Mouse (Mus musculus) 416B (cell line): ENCODE results near the gene Vcp.
"Not testable (repeated sequence)": the region's sequence is repeated elsewhere in the genome, so short reads cannot be mapped to it uniquely, and the experiment has no call there.

Experiments
- DNase-seq: peaks from one replicate; pipeline ENCODE4 v3.0.0; 2011; ENCODE audit warnings: low read depth

The Vcp gene

DNA sequence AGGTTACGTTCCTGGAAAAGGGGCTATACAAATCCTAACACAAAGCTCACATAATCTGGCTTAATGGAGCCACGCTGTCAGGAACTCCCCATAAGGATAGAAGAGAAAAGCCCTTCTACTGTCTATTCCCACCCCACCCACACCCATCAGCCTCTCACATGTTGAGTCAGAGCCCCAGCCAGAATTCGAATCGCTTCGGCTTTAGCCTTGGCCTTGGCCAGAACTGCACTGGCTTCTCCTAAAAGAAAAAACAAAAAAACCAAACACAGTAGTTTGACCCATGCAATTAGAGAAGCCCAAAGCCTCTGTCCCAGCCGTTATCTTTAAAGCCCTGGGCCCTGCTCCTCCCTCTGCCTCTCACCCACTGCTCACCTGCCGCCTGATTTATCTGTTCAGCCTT is 28.8 kb upstream of the Vcp start:
- no peak for DNase-seq

GRCm38 (mm10) chr4:43025084-43025960 is 25.0 kb upstream of the Vcp start, which contains the start of gene Pigo:
Gene Pigo, minus strand, starts transcription at chr4:43025819.
- DNase-seq: peak; percentile 97

DNA sequence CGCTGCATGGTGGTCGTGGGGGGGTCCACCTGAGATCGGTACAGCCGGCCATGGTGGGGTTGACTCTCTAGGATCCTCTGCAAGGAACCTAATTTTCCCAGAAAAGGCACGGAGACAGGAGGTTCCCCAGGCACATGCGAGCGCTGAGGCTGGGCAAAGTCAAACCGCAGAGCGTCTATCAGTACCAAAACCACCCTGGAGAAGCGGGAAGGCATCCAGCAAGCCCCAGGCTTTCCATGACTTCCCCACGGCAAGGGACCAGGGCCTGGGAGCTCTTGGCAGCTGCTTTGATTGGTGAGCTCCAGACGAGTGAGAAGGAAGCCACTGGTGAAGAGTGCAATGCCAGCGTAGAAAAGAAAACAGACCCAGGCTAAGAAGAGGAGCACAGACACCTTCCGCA is 24.4 kb upstream of the Vcp start:
- DNase-seq: no peak

DNA sequence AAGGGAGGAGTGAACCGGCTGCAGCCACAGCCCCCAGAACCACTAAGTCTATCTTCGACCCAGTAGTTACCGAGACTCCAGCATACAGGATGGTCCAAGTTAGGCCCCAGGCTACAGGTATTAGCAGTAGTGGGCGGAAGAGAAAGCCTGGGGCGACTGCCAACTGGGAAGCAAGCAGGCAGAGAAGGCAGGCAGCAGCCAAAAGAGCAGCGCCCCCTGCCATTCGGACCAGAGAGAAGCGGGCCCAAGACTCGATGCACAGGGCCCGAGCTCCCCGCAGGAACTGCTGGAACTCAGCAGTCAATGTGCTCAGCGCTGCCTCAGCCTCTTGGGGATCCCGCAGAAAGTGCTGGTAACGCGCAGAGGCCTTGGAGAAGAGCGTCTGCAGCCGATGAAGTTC is 21.0 kb upstream of the Vcp start:
- DNase-seq: no peak

- no peak for DNase-seq
Measured at GRCm38 (mm10) chr4:43020876-43021275, 20.6 kb upstream of the Vcp start.

DNA sequence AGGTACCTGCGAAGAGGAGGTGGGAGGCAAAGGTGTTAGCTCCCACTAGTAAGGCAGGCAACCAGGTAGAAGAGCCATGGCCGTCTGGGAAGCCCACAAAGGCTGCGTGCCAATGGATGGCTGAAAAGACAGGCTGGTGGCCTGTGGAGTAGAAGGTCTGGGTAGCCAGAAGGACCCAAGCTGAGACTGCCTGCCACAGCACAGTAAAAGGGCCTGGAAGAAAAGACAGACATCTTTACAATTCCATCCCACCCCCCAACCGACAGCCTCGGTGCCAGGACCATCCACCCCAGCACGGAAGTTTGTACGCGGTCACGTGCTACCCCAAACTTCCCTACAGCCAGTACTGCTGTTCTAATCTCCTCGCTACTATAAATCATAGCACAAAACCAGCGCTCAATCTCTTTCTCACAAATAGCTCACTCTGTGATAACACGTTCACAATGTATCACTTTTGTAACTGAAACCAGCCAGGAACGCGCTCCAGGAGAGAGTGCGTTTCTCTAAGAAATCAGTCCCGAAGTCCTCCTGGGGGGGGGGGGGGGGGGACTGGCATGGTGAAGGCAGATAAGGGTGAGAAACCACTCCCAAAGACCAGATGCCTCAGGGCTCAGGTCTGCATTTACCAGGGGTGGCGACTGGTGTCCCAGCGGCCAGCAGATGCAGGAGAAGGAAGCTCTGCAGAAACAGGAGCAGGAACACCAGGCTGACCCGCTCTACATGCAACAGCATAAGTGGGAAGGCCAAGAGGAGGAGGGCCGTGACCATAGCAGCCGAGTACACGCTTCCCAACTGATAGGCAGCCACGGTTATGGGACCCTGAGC is 19.5 kb upstream of the Vcp start:
- no peak for DNase-seq

DNA sequence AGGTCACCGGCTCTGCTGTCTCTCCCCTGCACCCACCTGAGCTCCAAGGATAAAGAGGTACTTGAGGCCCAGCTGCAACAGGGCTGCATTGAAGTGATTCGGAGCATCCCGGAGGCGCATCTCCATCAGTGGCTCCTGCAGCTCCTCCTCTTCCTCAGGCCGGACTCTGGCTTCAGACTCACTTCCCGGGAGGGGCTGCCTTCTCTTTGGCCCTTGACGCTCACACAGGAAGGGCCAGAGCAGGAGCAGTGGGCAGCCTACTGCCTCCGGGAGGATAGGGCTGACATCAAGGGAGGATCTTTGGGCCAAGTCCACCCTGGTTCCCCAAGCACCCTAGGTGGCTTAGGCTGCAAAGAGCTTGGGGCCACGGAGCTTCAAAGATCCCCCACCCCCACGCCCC is 18.9 kb upstream of the Vcp start:
- DNase-seq: no peak

- DNase-seq: no peak
Measured at GRCm38 (mm10) chr4:43018156-43018555, 17.8 kb upstream of the Vcp start.

- no peak for DNase-seq
Measured at GRCm38 (mm10) chr4:43012091-43012490, 11.8 kb upstream of the Vcp start.

DNA sequence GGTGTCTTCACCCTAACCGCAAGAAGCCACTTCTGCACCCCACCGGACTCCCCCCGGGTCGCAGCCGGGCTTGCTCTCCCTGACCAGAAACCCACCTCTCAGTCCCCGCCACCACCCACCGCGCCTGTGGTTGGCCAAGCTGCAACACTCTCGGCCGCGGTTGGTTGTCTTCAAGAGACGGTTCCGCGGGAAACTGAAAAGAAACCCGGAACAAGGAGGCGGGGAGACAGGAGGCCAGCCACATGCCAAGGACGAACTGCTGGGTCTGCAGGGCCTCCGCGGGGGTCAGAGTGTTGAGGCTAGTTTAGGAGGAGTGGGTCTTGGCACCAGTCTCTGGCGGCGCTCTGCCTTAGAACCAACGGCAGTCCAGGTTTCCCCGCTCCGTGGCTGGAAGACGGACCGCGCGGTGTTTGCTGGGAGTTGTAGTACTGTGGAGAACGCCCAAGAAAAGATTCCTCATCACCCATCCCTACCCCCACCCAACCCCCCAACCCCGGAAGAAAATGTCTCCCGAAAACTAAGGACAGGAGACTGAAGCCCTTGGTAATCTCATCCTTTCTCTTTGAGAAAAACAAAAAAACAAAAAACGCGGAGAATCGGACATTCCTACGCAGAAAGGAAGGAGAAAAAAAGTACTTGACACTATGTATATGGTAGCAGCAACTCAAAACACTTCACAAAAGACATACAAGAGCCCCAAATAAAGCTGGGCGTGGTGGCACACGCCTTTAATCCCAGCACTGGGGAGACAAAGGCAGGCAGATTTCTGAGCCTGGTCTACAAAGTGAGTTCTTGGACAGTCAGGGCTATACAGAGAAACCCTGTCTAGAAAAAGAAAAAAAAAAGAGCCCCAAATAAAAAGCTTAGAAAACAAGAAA is 10.1 kb upstream of the Vcp start, which contains the start of gene Fancg:
Gene Fancg (minus strand): TSS at position 346 of the 878 bp plus-strand sequence.
- DNase-seq: peak; percentile 88

DNA sequence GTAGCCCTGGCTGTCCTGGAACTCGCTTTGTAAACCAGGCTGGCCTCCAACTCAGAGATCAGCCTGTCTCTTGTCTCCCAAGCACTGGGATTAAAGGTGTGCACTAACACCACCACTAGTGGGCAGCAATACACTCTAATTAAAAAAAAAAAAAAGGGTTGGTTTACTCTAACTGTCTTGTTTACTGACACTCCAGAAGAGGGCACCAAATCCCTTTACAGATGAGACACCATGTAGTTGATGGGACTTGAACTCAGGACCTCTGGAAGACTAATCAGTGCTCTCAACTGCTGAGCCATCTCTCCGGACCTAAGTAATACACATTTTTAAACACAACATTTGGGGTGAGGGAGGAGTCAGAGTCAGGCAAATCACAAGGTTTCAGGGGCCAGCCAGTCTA is 5.5 kb upstream of the Vcp start:
- DNase-seq: peak; percentile 87

DNA sequence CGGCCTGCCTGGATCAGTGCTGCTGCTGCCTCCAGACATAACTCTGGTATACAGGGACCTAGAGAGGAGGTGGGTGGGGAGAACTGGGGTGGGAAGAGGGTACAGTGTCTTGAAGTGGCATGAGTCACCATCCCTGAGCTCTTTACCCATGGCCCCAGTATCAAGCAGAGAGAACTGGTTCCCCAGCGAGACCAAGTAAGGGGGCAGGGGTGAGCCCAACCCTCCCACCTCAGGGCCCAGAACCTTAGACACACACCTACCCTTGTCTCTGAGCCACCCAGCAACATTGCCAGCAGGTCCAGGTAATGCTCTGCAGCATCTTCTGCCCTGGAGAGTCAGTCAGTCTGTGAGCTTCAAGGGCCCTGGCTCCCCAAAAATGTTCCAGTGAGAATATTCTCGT is 4.6 kb upstream of the Vcp start:
- DNase-seq: no peak

DNA sequence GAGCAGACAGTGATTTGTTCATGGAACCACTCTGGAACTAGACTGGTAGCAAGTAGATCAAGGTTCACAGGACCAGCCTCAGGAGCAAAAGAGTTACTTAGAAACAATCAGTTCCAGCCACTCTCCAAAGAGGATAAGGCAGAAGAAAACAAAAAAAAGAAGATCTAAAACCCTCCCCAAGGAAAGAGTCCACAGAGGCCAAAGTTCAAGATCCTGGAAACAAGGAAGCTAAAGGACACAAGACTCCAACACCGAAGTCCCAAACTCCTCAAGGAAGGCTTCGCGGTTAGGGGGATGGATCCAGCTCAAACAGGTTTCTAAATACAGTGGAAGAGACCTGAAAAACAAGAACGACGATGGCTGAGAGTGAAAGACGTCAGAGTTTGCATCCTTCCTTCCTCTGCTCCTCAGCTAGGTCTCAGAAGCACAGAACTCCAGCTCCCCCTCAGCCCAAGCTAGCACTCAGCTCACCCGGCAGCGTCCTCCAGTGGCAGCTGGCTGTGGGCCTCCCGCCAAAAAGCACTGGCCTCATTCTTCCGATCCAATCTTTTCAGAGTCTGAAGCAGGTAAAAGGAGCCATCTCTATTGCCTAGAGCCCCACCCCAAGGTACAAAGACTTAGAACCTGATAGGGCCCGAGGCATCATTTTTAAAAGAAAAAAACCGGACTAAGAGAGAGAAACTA is 2.6 kb upstream of the Vcp start:
- DNase-seq: no peak

GRCm38 (mm10) chr4:43001272-43001671 is 965 bp upstream of the Vcp start:
- DNase-seq: no peak

- peak; percentile 85 for DNase-seq
Measured at GRCm38 (mm10) chr4:42999451-43000140, 711 bp downstream of the Vcp start.

GRCm38 (mm10) chr4:42998022-42998421 is 2.3 kb downstream of the Vcp start:
- DNase-seq: no peak

GRCm38 (mm10) chr4:42988296-42988695 is 12.0 kb downstream of the Vcp start:
- peak; percentile 37 for DNase-seq

GRCm38 (mm10) chr4:42980467-42980866 is 19.8 kb downstream of the Vcp start:
- not testable (repeated sequence) for DNase-seq

- DNase-seq: peak; percentile 44
Measured at GRCm38 (mm10) chr4:42978062-42978461, 22.2 kb downstream of the Vcp start.

DNA sequence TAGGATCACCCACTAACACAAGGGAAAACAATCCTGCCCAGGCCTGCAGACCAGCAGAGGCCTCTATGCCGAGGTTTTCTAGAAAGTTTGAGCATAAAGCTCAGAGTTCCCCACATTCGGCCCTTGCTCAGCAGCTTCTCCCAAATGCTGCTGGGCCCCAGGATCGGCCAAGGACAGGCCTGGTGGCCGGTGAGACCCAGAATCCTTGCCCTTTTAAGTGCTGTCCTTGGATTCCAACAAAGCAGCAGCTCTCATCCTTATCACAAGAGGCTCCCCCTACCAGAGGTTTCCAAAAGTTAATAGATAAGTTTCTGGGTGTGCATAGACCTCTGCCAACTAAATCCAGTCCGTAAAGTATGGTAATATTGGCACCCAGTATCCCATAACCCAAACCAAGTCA is 26.4 kb downstream of the Vcp start:
- DNase-seq: no peak

DNA sequence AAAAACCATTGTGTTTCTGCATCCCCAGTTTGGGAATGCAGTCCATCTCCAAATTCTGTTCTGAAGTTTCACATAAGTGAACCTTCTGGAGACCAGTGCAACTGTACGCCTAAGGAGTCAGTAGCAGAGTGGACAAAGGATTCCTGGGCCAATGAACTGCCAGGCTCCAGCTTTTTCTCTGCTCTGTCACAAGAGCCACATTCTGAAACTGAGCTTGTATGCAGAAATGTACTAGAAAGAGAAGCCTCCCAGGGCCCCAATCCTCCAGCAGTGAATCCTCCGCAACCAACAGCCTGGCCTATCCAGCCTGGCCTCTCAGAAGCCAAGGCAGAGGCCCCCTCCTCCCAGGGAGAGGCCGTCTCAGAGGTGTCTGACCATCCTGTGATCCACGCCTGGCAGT is 27.4 kb downstream of the Vcp start:
- DNase-seq: no peak
